Mouse (Mus musculus) hindlimb bud, embryonic 11.5 days (tissue): ENCODE data around the gene Ajuba.
A peak's percentile ranks its signal among the peaks of the same experiment; 100 is the strongest.
"Not testable (repeated sequence)": the region's sequence is repeated elsewhere in the genome, so short reads cannot be mapped to it uniquely, and the experiment has no call there.

Experiments
- DNase-seq: peaks from one replicate; pipeline ENCODE4 v3.0.0-alpha.2; 2012; ENCODE audit warnings: low read depth, low spot score; ENCODE audit errors: extremely low spot score

Gene Ajuba

DNA sequence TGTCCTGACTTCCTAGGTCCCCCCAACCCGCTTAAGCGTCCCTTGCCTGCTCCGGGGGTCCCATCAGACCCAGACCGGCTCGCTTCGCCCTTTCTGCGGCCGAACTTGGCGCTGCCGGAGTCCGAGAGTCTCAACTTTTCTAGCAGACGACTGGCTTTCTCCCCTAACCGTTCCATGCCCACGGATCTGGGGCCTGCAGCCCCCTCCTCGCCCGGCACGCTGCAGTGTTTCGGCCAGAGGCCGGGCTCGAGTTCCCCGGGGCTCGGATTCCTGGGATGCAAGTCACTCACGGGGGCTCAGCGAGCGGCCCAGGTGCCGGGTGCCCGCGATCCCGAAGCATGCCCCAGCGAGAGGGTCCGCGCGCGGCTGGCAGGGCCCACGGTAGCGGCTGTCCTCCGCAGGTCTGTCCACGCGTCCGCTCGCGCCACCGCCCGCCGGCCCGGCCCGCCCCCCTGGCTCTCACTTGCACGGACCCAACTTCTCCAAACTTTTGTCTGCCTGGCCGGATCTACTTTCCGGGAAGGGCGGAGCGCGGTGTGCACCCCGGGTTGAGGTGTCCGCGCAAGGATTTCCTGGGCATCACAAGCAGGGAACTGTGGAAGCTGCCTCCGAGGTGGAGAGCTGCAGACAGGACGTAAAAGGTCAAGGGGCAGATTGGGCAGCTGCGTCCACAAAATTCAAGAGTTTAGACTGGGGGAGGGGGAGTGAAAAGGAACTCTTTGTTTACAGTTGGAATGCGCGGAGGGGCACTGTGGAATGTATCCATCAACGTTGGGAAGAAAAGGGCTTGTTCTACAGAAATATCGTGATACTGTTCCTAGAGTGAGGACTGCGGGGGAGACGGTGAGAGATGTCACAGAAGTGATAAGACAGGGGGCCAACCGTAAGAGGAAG, at the start of gene Ajuba:
TSS of gene Ajuba (minus strand) at position 470 of the 894 bp plus-strand sequence.
- no peak for DNase-seq

- DNase-seq, result no peak
These were observed 47.6 kb upstream of the Ajuba start for GRCm38 (mm10) chr14:54624976-54625375.

DNA sequence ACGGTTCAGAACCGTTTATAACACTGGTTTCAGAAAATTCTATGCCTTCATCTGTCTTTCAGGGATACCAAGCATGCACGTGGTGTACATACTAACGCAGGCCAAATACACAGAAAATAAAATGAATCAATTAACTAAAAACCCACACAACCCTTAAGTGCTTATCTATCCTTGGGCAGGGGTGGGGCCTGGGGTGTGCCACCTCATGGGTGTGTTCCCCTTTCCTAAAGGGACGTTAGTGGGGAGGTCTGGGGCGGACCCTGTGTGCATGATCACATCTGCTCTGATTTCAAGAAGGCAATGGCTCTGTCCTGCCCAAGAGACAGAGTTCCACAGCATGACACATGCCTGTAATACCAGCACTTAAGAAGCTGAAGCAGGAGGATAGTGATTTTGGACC, 46.0 kb upstream of the Ajuba start:
- no peak for DNase-seq

DNA sequence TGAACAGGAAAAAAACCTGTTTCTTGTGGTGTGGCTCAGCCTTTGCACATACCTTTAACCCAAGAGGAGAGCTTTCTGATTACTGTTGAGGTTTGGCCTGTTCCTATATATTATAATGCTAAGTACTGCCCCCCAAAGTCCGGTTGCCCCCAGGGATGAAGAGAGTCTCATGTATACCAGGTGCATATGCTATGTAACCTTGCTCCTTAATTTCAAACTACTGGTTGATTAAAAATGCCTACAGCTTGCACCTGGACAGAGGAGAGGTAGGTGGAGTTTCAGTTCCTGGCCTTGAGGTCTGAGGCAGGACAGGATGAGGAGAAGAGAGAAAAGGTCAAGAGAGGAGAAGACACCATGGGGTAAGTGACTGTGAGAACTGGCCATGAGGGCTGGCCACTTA, 43.8 kb upstream of the Ajuba start, which contains the start of gene Psmb11:
TSS of gene Psmb11 (plus strand) at position 301 of the 400 bp plus-strand sequence.
- no peak for DNase-seq

DNA sequence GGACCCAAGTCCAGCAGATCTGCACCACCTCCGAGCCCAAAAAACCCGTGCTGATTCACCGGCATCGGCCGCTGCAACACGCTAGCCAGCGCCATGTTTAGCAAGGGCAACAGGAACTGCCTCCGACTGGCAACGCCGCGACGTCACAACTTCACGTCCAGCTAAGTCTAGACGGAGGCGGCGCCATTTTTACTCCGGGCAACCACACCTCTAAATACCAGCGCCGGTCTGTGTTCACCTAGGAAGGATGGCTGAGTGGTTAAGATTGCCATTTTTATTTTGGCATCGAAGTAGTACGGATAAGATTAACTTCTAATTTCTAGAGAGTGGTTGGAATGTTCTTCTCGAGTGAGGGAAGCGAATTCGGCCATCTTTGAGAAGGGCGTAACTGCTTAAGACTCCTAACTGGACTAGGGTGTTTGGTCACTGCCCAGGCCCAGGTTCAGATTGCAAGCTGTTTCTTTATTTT, 40.6 kb upstream of the Ajuba start, which contains the start of gene Psmb5:
TSS of gene Psmb5 (minus strand) at position 126 of the 469 bp plus-strand sequence.
- peak; percentile 90 for DNase-seq

DNA sequence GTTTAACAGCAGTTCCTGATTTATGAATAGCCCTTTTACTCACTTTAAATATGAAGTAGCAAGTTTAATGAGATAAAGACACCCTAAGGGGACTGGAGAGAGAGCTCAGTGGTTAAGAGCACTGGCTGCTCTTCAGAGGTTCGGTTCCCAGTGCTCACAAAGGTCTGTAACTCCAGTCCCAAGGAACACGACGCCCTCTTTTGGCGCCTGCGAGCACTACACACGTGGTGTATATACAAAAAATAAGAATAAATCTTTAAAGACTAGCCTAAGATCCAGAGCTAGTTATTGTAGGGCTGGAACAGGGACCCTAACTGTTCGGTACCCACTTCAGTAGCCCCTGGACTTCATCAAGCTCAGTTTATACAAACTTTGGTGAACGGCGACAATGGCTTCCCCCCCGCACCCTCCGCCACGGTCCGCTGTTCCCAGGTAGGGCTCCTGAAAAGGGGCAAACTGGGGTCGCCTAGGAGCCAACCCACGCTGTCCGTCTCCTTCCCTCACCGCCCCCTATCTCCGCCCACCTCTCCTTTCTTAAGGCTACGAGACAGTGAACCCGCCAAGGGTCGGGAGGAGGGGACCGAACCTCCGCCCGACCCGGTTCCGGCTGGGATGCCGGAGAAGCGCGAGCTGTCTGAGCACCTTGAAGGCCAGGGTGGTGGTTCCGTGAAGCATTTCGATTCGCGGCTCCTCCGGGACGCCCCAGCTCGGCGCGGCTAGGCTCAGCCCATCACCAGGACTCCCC, 40.0 kb upstream of the Ajuba start:
- DNase-seq, result no peak

DNA sequence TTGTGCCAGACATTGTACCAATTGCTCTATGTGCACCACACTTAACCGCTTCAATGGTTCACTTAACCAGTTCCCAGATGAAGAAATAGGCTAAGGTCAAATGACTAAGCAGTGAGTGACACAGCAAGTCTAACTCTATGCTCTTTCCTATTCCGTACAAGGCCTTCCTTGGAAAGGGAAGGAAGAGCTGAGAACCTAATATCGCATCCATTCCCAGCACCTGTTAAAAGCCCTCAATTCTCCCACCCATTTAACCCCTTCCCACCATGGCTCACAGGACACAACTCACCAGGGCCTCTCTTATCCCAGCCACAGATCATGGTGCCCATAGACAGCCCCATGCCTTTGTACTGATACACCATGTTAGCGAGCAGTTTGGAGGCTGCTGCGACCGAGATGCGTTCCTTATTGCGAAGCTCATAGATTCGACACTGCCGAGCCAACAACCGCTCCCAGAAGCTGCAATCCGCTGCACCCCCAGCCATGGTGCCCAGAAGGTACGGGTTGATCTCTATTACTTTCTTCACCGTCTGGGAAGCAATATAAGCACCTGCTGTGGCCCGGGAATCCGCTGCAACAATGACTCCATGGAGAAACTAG, 39.0 kb upstream of the Ajuba start:
- no peak for DNase-seq

DNA sequence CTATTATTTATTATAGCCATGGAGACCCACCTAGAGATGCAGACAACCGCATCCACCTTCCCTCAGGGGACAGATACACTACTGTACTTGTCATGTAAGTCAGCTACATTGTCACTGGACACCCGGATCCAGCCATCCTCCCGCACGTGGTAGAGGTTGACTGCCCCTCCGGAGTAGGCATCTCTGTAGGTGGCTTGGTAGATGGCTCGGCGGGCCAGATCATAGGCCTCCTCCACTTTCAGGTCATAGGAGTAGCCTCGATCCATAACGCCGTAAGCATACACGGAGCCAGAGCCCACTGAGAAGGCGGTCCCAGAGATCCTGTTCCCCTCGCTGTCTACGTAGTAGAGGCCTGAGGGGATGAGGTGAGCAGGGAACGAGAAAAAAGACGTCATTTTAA, 36.8 kb upstream of the Ajuba start:
- DNase-seq, result not testable (repeated sequence)

GRCm38 (mm10) chr14:54610648-54611047, 33.3 kb upstream of the Ajuba start:
- no peak for DNase-seq

DNA sequence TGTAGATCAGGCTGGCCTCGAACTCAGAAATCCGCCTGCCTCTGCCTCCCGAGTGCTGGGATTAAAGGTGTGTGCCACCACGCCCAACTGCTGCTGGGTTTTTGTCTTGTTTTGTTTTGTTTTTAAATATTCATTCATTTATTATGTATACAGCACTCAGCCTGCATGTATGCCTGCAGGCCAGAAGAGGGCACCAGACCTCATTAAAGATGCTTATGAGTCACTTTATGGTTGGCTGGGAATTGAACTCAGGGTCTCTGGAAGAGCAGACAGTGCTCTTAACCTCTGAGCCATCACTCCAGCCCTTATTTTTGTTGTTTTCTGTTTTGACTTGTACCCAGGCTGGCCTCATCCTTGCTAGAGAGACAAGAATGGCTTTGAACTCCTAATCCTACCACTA, 32.6 kb upstream of the Ajuba start:
- DNase-seq, result no peak

DNA sequence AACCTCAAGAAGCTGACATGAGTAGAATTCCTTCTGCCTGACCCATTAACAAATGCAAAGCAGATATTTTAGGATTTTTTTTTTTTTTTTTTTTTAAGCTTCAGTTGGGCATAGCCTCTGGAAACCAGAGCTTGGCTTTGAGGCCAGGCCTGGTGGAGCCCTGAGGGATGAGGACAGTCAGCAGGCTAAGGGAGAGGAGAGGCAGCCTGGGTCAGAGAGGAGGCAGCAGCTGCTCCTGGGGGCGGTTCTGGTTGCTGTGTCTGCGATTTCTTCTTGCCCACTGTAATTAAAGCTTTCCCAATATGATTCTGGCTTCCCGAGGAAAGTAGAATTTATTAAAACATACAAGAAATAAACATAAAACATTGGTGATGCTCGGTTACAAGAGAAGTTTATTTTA, 31.9 kb upstream of the Ajuba start:
- DNase-seq, result no peak

GRCm38 (mm10) chr14:54607226-54607625, 29.9 kb upstream of the Ajuba start:
- no peak for DNase-seq

- no peak for DNase-seq
These were observed 28.5 kb upstream of the Ajuba start, which contains the start of gene 4931414P19Rik for GRCm38 (mm10) chr14:54605752-54606321. Gene 4931414P19Rik (minus strand): TSS chr14:54605993.

GRCm38 (mm10) chr14:54603686-54604085, 26.3 kb upstream of the Ajuba start:
- no peak for DNase-seq

GRCm38 (mm10) chr14:54603038-54603654, 25.8 kb upstream of the Ajuba start:
- peak; percentile 79 for DNase-seq

DNA sequence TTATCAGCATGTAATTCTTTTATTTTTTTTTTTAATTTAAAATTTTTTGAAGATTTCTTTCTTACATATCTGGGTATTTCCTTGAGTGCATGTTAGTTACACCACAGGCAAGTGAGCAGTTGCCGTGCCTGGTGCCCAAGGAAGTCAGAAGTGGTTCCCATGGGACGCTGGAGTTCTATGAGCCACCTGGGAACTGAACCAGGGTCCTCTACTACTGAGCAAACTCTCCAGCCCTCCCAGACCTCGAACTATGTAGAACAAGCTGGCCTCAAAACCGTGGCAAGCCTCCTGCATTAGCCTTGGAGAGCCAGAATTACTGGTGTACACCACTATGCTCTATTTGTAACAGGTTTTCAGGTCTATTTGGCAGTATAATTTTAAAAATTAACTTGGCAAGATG, 25.3 kb upstream of the Ajuba start:
- no peak for DNase-seq

DNA sequence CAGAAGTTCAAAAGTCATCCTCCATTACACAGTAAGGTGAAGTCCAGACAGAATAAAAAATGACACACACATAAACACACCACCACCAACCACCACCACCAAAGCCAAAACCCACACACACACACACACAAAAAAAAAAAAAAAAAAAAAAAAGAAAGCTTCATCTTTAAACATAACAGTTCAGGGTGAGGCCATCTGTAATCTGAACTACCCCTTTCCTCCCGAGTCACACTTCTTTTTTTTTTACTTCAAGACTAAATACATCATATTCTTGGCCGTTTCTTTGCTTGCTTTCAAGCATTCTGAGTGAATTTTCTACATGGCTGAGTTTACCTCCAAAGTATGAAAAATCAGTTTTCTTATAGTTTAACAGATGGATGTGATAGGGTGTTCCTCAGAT, 24.2 kb upstream of the Ajuba start:
- no peak for DNase-seq

DNA sequence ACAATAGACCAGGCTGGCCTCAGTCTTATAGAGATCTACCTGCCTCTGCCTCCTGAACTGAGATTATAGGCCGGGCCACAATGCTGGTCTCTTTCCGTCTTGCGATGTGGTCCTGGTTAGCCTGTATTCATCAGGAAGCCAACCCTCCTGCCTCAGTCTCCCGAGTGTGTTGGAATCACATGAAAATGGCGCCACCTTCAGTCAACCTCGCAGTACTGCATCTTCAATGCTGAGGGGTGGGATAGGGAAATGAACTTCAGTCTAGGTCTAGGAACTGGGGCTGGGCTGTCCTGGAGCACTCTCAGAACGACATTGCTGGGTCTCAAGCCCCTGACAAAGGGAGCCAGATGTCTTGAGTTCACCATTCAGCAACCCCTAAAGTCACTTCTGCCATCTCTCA, 19.7 kb upstream of the Ajuba start:
- no peak for DNase-seq

- DNase-seq, result no peak
These were observed 17.5 kb upstream of the Ajuba start for GRCm38 (mm10) chr14:54594631-54595414.

DNA sequence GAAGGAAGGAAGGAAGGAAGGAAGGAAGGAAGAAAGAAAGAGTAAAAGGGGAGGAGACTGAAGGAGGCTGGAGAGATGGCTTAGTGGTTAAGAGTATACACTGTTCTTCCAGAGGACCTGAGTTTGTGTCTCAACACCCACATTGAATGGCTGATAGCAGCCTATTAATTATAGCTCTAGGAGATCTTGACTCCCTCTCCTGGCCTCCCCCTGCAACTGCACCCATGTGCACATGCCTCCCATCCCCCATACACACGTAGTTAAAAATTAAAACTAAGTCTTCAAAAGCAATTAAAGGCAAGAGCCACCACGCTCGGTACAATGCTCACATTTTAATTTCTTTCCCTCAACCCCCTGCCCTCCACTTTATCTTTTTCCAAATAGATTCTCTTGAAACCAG, 16.7 kb upstream of the Ajuba start:
- no peak for DNase-seq
